Mouse (Mus musculus): ENCODE data around the gene Cacng4.

Cacng4 gene

DNA sequence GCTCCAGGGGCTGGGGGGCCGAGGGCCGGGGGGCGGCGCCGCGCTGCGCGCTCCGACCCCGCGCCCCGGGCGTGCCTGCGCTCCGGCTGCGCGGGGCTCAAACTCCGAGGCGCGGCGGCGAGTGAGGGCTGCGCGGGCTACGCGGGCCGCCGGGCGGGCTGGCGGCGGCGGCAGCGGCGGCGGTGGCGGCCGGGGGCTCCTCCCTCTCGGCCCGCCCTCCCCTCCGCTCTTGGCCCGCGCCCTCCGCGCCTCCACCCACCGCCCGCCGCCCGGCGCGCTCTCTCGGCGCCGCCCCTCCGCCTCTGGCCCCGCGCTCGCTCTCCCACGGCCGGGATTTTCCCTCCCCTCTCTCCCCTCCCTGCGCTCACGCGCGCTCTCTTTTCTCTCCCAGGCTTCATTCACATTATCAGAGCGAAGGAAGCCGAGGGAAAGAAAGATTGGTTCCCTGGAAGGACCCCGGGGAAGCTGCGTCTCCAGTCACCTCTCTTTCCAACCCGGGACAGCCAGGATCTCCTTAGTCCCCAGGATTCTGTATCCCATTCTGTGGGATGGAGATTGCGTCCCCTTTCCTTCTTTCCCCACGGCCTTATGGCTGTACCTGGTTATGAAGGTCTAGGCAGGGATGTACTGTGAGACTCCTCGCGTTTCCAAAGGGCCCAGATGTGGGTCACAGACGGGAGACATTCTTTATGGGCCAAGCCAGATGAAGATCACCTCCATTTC is at the start of gene Cacng4:
Cacng4 (minus strand) TSS at position 11 of the 723 bp plus-strand sequence.
- no peak for DNase-seq

DNA sequence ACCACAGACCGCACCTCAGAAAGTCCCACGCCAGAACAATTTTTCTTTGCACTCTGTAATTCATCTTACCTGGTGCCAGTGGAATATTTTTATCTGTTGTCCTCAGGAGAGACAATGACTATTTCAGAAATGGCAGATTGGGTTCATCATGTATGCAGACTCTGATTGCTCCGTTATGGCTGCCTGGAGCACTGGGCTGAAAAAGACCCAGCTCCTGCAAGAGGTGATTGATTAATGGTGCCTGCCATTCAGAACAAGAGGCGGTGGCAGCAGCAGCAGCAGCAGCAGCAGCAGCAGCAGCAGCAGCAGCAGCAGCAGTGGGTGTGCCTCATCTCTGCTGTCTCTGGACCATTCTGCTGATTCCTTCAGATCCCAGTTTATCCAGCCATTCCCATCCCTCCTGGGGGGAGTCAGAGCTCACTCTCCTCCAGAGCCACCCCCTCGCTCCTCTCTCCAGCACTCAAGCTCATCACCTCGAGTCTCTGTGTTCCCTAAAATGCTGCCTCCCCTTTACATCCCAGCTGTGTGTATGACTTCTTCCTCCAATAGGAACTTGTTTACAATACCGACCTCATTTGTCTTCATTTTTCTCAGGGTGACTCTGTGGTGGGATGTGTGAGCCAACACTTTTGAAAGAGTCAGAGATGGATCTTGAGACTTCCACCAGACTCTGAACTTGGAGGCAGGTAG is 39.1 kb upstream of the Cacng4 start:
- DNase-seq, result no peak

- DNase-seq, result no peak
Observed at GRCm38 (mm10) chr11:107817196-107817595, 22.8 kb upstream of the Cacng4 start.

DNA sequence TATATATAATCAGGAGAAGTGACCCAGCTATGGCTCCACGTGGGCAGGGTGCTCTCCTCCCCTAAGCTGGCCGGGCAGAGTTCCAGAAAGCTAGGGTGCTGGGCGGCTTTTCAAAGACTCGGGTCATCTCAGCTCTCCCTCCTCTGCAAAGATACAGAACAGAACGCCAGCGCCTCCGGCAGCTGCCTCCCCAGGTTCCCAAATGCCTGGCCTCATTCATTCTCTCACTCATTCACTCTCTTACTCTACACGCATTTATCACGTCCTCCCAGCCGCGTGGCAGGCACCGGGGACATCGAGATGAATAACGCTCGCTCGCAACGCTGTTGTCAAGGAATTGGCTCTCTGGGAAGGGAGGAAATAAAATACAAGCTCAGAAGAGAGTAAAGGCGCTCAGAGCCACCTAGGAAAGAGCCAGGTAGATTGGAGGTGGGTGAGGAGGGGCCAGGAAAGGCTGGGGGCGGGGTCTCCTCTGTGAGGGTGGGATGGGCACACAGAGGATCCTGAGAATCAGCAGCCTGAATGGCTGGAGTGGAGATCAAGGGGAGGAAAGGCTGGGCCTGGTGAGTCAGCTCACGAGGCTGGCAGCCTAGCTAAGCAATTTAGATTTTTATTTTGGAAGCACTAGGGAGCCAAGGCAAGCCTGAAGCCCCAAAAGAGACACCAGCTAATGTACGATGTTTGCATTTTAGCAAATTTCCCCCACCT is 18.7 kb upstream of the Cacng4 start:
- no peak for DNase-seq

DNA sequence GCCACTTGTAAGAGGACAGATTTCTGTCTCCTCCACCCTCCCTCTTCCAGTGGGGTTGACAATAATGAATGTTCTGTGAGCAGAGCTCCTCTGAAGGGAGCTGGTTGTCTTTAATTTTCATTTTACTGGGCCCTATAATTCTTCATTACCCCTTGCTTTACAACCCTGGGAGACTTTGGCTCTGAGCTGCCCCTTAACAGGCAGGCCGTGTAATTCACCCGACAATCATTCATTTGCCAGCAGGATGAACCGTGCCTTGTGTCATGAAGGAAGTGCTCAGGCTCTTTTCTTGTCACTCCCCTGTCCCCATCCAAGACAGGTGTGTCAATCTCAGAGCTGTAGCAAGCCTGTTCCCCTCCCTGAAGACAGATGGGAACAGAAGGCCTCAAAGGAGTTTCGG is 18.1 kb upstream of the Cacng4 start:
- no peak for DNase-seq

- DNase-seq, result peak in 1 of 2 experiments; percentile 15
Observed at GRCm38 (mm10) chr11:107808508-107808907, 14.2 kb upstream of the Cacng4 start.

- DNase-seq, result no peak
Observed at GRCm38 (mm10) chr11:107806058-107806457, 11.7 kb upstream of the Cacng4 start.

- no peak for DNase-seq
Observed at GRCm38 (mm10) chr11:107801946-107802345, 7.6 kb upstream of the Cacng4 start.

- DNase-seq, result no peak
Observed at GRCm38 (mm10) chr11:107799331-107799730, 5.0 kb upstream of the Cacng4 start.

GRCm38 (mm10) chr11:107796346-107796745 is 2.0 kb upstream of the Cacng4 start:
- no peak for DNase-seq

DNA sequence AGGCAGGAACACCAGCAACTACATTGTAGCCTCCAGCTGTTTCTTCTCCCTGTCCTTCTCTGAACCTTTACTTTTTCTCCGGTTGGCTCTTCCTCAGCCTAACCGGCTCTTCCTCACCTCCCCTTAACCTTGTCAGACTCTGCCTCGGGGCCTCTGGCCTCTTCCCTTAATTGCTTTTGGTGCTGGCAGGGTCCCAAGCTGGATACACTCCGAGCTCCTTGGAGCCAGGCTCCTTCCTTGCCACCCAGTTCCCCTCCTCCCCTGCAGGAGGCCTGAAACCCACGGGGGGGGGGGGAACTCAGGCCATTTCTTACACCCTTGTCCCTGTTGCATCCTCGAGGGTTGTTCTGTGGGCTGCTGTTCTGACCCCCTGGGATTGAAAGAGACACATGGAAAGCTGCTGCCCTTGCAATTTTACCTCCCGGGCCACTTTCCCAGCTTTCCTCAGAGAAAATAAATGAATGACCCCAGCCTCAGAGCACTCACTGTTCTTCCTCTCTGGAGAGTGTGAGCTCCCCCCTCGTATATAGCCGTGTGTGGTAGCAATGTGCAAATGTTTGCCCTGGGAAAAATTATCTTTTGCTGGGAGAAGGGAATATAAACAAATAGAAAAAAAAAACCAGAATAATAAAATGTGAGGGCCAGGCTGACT is 1.2 kb upstream of the Cacng4 start:
- peak; percentile 38 to 41 for DNase-seq

GRCm38 (mm10) chr11:107794103-107794493 is 259 bp downstream of the Cacng4 start:
- DNase-seq, result no peak

GRCm38 (mm10) chr11:107793200-107794102 is 906 bp downstream of the Cacng4 start:
- no peak for DNase-seq

DNA sequence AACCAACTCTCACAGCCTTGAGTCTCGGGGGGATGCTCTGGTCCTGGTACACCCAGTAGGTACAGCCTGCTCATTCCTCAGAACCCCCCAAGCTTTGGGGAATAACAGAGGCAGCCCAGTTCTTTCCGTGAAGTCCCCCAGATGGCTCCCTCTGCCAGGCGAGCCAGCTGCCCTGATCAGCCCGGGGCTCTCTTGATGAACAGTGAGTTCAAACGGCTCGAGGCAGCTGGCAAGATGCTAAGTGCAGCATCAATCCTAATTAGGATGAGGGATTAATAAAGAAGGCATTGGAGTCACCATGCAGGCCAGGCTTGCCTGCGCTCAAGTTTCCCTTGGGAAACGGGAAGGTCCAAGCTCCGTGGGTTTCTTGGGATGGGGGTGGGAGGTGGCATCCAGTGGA is 2.2 kb downstream of the Cacng4 start:
- DNase-seq, result no peak

GRCm38 (mm10) chr11:107785761-107786160 is 8.6 kb downstream of the Cacng4 start:
- no peak for DNase-seq

DNA sequence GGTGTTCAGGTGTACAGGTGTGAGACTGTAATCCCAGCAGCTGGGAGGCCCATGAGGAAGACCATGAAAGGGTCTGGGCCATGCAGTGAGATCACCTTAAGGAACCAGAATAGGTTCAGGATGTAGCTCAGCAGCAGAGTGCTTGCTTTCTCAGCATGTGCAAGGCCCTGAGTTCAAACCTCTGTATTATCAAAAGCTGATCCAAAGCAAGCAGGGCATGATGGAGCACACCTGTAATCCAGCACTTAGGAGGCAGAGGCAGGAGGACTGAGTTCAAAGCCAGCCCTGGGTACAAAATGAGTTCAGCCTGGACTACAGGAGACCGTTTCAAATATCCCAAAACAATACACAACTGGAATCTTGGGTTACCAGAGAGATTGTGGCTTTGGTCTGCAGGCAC is 9.1 kb downstream of the Cacng4 start:
- no peak for DNase-seq

DNA sequence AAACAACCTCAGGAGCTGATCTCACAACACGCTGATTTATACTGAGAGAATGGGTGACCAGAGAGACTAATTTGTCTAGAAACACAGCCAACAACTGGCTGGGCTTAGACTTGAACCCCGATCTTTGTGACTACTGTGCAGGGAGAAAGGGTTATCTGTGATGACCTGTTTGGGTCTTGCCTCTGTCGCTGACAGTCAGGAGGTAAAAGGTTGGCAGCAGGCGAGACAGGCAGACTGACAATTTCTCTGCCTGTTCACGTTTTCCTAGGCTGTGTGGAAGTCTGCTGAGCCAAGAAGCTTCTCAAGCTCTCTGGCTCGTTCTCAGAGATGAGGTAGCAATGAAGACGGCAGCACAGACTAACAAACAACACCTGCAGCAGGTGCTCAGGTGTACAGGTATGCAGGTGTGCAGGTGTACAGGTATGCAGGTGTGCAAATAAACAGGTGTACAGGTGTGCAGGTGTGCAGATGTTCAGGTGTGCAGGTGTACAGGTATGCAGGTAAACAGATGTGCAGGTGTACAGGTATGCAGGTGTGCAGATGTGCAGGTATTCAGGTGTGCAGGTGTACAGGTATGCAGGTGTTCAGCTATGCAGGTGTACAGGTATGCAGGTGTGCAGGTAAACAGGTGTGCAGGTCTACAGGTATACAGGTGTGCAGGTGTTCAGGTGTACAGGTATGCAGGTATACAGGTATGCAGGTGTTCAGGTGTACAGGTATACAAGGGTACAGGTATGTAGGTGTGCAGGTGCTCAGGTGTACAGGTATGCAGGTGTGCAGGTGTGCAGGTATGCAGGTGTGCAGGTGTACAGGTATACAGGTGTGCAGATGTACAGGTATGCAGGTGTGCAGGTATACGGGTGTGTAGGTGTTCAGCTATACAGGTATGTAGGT is 10.2 kb downstream of the Cacng4 start:
- no peak for DNase-seq

- no peak for DNase-seq
Observed at GRCm38 (mm10) chr11:107782591-107782990, 11.8 kb downstream of the Cacng4 start.

DNA sequence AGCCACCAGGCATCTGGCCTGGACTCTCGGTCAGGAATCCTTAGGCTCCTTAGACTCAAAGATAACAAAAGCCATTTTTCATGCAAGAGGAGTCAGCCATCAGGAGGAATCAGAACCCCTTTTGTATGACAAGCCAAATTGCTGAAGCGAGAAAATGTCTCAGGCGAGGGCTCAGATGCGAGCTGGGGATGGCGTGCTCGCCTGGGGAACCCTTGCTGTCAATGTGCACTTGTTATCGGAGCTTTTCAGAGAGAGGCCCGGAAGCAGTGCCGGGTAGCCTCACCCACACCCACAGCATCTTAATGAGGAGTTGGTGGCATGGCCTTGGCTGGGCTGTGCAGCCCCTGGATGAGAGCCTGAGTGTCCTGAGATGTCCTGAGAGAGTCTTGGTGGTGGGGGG is 15.5 kb downstream of the Cacng4 start:
- no peak for DNase-seq

DNA sequence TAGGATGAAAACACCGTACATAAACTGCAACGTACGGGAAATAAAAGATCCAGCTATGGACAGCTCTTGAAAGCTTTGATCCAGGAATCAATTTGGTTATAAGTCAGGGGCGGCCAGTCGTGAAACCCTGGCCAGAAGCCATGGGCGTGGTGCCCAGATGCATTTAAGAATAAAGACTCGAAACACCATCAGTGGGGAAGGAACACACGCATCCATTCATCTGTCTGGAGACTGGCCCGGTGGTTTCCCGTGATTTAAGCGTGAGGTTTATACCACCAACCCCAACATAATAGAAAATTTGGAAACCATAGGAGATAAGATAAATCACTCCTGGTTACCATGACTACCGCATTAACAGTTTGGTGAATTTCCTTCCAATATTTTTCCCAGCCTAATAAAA is 16.9 kb downstream of the Cacng4 start:
- no peak for DNase-seq

DNA sequence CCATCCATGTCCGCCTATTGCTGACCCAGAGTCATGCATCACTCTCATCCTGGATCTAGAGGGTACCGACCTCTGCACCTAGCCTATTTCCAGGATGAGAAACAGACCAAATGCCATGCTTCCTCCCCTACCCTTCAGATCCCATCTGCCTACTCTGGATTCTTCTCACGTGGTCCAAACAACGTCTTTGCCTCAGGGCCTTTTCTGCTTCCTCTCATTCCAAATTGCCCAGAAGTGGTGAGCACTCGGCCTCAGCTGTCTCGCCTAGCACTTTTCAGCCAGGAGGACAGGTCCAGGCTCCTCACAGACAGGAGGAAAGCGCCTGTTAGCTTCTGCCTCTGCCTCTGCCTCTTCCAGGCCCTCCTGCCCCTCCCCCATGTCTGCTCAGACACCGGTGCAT is 21.0 kb downstream of the Cacng4 start:
- DNase-seq, result no peak

All from kidney, adult 8-10 months (tissue).